ENCODE assay signal across 21 mouse cellular contexts in the genomic region with DNA sequence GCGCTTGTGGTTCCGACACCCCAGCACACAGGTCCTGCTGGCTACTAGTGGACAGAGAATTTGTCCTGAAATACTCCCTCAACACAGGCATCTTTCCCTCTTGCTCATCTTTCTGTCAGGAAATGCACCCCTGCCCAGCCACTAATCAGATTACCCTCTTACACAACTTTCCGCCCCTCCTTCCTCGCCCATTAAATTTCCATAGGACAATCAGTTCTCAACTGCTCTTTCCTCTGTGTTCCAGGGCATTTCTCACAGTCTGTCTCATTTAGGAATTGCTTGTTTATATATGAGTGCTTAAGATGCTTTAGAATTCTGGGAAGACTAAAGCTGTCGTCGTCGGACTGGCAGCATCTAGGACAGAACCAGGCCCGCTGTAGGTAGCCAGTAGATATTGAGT.
DNase-seq lines count a peak whose midpoint lies in the region; ATAC-seq and TF ChIP-seq lines count a peak whose summit lies in the region.
"Had no signal": no experiment of that assay in that cellular context is flagged by ENCODE, and none has a peak within 500 bp of the region (broad histone marks: within the 10 kb centered on the region; RNA-seq: fewer than 3 reads in every experiment).

No protein-coding gene starts in this region.

- H3K4me1 ChIP-seq in lung, postnatal 0 days (ENCODE audit: insufficient read depth, low read depth, low read length): peaks cover 2% of the 10 kb centered on the region; the same call in 1 of the 2 replicates

- intact Hi-C loops in gastrocnemius, adult 2 months (cut with DNase I): no loop called here

- no peak for ATAC-seq in lung, postnatal 0 days
- ATAC-seq: activated CD4-positive, CD25-positive, alpha-beta regulatory T cell, adult 4 months; CD4-positive, CD25-positive, alpha-beta regulatory T cell, adult 4 months; Patski had no signal

- no peaks in the 10 kb centered on the region for H3K9me3 ChIP-seq in lung, postnatal 0 days (ENCODE audit: low read length)
- H3K9me3 ChIP-seq: G1E had no signal

- H3K4me2 ChIP-seq in lung, postnatal 0 days (replicated peaks; ENCODE audit: low read depth, low read length): no peak overlapping the region

- peak overlapping the region; percentile 90 for H3K27ac ChIP-seq in gastrocnemius, adult 2 months
- H3K27ac ChIP-seq in lung, postnatal 0 days (ENCODE audit: low read length): no peak overlapping the region

- peak; percentile 92 for TF ChIP-seq EP300 in lung, postnatal 0 days (IDR thresholded peaks at IDR 0.05)

- no peak overlapping the region for H3K4me3 ChIP-seq in gastrocnemius, adult 2 months
- no peak overlapping the region for H3K4me3 ChIP-seq in lung, postnatal 0 days (ENCODE audit: low read depth, low read length)

- H3K36me3 ChIP-seq in lung, postnatal 0 days (ENCODE audit: insufficient read depth, low read length): no peaks in the 10 kb centered on the region
- H3K36me3 ChIP-seq: G1E had no signal

- WGBS in lung, postnatal 0 days: 70% methylated on average over 8 of the region's 8 CpGs

- no peak for TF ChIP-seq CTCF in gastrocnemius, adult 2 months (IDR thresholded peaks at IDR 0.05)
- TF ChIP-seq CTCF in lung, postnatal 0 days (IDR thresholded peaks at IDR 0.05): no peak

- no peak overlapping the region for H3K9ac ChIP-seq in lung, postnatal 0 days (replicated peaks; ENCODE audit: low read depth)

- H3K27me3 ChIP-seq in lung, postnatal 0 days (replicated peaks; ENCODE audit: insufficient read depth, low read length): no peaks in the 10 kb centered on the region
- H3K27me3 ChIP-seq: CH12.LX had no signal

- no peak for DNase-seq in gastrocnemius, adult 2 months
- no peak for DNase-seq in gastrocnemius, adult 18-20 months (ENCODE audit: low spot score)
- peak; percentile 63 for DNase-seq in lung, postnatal 0 days (ENCODE audit: low spot score)
- DNase-seq in lung, postnatal 14 days: no peak
- peak; percentile 23 for DNase-seq in lung, postnatal 36 days
- no peak for DNase-seq in lung, postnatal 25 days (ENCODE audit: low spot score)
- DNase-seq: adrenal gland, adult 2 months; adrenal gland, adult 8-10 months; adrenal gland, postnatal 10 days; adrenal gland, postnatal 14 days; adrenal gland, postnatal 25 days; adrenal gland, postnatal 36 days; B cell, adult 2 months; cerebellum, adult 11 months; cerebellum, adult 11-12 months; cerebellum, adult 18-20 months had no signal

Comparison
In these comparisons a context has a peak if more than half of its experiments do, and no peak if none do; other contexts are left out.
1. DNase-seq: peak in lung, postnatal 0 days (single experiment) and lung, postnatal 36 days (single experiment); none in gastrocnemius, adult 2 months (single experiment), gastrocnemius, adult 18-20 months (single experiment), lung, postnatal 14 days (single experiment) and lung, postnatal 25 days (single experiment).